Mouse (Mus musculus) spleen, adult 12 weeks (tissue): ENCODE results near the gene Pgm5.
"Not testable (repeated sequence)": the region's sequence is repeated elsewhere in the genome, so short reads cannot be mapped to it uniquely, and the experiment has no call there.

ENCODE experiments used
- DNase-seq: peaks from one replicate; pipeline ENCODE4 v3.0.0; 2022; ENCODE audit warnings: low spot score

Pgm5 gene

GRCm38 (mm10) chr19:24861612-24862451, at the start of gene Pgm5:
Gene Pgm5, minus strand, starts transcription at chr19:24861855.
- DNase-seq = no peak

DNA sequence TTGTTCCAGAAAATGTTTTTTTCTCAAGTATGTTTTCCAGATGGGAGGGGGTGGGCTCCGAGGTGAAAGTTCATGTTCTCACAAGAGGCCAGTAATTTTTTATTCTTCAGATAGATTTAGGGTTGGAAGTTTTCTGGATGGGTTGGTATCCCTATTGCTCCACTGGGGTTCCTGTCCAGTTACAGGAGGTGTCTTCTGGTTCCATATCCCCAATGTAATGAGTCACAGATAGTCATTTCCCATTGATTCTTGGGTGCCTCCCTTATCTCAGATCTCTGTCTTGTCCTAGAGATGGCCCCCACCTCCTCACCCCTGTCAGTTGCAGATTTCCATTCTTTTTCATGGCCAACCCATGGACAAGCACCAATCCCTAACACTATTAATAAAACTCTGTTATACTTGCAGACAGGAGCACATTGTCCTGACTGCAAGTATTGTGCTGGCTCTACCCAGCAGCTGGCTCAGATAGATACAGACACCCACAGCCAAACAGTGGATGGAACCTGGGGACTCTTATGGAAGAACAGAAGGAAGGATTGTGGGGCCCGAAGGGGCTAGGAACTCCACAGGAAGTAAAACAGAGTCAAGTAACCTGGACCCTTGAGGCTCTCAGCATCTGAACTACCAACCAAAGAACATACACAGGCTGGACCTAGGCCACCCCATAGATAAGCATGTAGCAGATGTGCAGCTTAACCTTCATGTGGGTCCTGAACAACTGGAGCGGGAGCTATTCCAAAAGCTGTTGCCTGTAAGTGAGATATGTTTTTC, 46.9 kb upstream of the Pgm5 start:
- no peak for DNase-seq

GRCm38 (mm10) chr19:24907655-24908054, 46.0 kb upstream of the Pgm5 start:
- no peak for DNase-seq

DNA sequence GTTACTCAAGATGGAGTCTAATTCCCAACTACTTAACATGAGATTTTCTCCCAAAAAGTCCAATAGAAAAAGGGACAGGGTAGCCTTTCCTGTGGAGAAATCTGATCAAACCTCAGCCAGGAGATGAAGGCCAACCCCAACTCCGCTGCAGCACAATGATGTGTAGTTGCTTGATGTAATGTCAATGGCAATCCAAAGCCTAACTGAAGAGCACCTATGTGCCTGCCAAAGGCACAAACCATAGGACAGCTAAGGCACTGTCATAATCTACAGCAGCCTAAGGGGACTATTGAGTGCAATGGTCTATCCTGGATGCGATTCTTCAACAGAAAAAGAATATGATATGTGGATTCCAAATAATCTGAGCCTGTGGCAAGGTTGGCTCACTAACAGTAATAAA, 41.2 kb upstream of the Pgm5 start:
- DNase-seq = no peak

- no peak for DNase-seq
Measured at GRCm38 (mm10) chr19:24902256-24902655, 40.6 kb upstream of the Pgm5 start.

- DNase-seq = no peak
Measured at GRCm38 (mm10) chr19:24901666-24902065, 40.0 kb upstream of the Pgm5 start.

GRCm38 (mm10) chr19:24900581-24901220, 39.0 kb upstream of the Pgm5 start, which contains the start of gene Foxd4:
Gene Foxd4, minus strand, starts transcription at chr19:24901197.
- DNase-seq = no peak

GRCm38 (mm10) chr19:24899578-24900544, 38.2 kb upstream of the Pgm5 start:
- DNase-seq = no peak

DNA sequence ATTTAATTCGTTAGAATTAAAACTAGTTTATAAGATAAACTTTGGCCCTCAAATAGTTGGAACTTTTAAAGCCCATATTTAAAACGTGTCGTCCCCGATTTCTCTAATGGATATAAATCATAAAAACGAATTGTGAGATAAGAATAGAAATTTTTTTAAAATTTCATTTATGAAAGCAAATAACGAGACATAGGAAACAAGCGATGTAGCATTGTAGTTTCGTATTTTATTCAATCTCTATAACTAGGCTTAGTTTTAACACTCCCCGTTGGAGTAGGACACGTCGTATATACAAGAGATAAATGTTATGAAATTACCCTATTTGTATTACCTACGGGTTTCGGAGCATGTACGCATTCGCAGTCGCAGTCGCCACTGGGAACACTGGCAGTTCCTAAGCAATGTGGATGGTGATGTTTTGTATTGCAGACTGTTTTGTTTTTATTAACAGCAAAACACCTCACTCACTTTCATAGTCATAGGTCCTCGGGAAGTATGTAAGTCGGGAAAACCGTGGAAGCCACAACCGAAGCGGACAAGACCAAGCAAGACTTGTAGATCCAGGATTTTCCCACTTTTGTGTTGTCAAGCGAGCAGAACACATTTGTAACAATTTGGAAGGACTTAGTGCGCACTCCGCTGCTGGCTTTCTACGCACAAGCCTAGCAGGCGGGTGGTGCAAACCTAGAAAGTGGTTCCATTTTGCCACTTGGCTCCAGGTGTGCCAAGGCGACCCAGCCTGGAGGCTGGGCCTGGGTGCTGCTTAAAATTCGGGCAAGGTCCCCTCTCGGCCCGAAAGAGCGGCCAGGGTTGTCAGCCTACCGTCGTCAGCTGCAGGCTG, 37.3 kb upstream of the Pgm5 start:
- DNase-seq = no peak

DNA sequence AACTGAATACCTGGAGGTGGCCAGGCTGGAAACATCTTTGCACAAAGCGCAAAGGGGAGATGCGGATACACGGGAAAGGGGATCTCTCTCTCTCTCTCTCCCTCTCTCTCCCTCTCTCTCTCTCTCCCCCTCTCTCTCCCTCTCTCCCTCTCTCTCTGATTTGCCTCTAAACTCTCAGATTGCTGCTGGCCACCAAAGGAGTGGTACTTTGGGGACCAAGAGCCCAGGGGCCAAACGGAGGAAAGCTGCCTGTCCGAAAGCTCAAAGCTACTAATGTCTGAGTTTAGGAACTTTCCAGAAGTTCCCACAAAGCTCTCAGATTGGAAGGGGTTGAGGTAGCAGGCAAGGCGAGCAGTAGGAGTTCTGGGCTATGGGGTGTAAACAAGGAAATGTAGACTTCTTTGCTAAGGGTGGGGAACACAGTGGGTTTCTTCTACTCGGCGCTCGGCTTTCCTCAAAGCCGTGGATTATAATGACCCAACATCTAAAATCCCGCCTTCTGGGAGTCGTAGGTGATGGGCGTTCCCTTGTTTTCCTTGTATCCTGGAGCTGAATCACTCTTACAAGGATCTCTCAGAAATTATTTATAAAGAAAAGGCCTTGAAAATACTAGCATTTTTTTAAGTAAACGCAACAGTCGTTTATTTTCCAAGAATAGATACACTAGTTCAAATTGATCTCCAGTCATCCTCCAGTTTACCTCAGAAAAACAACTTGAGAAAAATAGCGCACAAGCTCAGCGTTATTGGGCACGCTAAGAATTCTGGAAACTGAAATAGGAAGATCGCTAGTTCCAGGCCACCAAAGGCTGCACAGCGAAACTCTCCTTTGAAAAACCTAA, 36.5 kb upstream of the Pgm5 start:
- DNase-seq = no peak

DNA sequence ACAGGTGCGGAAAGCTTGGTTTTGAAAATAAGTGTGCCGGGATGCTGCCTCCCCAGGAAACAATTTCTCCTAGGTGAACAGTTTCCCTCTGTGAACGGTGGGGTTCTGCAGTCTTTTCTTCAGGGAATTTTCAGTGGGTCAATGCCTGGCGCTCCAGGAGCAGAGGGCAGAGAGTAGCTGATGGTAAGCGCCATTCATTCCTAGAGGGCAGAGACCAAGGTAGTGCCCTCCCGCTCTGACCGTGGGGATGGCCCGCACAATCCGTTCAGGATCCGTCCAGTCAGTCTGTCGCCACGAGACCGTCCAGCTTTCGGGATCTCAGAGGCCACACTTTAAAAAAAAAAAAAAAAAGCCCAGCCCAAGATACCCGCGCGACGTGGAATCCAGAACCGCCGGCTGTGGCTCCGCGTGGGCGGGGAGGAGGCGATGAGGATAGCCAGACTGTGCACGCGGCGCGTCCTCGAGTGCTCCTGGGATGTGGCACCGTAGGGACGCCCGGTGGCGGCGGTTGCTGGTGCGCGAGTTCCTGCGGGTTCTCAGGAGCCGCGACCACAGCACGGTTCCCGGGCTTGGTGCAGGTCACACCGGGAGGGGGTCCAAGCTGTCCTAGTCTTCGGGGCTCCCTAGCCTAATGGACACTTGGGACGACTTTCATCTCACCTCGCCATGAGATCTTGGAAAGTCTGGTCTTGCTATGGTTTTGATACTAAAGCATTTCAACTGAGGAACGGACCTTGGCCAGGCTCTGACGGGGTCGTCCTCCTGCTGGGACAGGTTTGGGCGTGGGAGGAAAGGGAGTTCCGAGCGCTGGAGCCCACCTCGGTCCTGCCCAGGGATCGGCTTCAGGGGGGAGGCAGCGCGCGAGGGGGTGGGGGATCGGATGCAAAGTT, 35.6 kb upstream of the Pgm5 start:
- DNase-seq = no peak

GRCm38 (mm10) chr19:24896536-24896935, 34.9 kb upstream of the Pgm5 start:
- DNase-seq = no peak

DNA sequence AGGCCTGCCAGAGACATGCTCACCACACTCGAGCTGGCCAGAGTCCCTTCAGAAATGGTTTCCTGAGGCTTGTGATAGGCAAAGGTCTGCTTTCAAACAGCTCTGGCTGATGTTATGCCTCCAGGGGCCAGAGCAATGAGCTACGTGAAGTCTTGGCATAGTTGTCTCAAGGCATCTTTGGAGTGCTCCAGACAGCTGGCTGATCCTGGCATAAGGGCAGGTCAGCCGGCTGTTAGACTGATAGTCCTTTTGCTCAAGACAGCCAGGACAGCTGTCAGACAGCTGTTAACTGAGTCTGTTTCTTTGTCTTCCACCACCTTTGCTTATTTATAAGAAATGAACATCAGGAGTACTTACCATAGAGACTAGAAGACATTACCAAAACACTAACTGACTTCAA, 25.2 kb upstream of the Pgm5 start:
- DNase-seq = no peak

DNA sequence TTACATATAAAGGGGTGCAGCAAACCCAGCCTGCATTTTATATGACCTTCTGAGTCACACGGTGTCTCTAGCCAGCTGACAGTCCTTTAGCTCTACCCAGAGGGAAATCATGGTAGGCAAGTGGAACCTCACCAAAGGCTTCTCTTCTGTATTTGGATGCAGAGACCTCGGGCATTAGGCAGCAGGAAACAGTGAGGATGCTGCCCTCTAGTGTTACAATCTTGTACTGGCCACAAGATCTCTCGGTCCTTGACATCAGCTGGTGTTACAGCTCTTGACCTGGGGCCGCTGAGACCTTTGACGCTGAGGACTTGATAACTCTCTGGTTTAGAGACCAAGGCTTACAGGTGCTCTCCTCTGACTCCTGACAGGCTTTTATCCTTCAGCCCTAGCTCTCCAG, 23.8 kb upstream of the Pgm5 start:
- DNase-seq = peak; percentile 6

DNA sequence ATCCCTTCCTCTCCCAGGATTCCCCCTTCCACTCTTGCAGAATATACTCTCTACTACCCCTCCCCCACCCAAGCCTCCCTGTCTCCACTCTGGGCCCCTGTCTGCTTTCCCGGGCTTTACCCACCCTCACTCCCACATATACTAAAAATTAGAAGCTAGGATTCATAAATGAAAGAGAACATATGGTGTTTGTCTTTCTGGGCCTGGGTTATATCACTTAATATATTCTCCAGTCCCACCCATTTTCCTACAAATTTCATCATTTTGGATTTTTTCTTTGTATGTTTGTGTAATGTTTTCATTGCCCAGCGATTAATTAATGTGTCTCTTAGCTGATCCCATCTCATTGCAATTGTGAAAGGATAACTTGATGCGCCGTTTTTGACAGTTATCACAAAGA, 19.6 kb upstream of the Pgm5 start:
- DNase-seq = no peak

GRCm38 (mm10) chr19:24875129-24875870, 13.6 kb upstream of the Pgm5 start, which contains the start of gene Gm10053:
Gene Gm10053, plus strand, starts transcription at chr19:24875686.
- not testable (repeated sequence) for DNase-seq

GRCm38 (mm10) chr19:24873873-24874272, 12.2 kb upstream of the Pgm5 start:
- DNase-seq = no peak
